Mouse (Mus musculus) right cerebral cortex, postnatal 36 days (tissue): ENCODE data around the gene Syngr1.

Experiments
- DNase-seq, 2 experiments: peaks; one replicate each; pipeline ENCODE4 v3.0.0; 2022; ENCODE audit warnings: low spot score in 2 of 2, mixed read lengths in 1 of 2

Gene Syngr1

GRCm38 (mm10) chr15:80070095-80070644 lies 21.0 kb upstream of the Syngr1 start:
- no peak for DNase-seq

DNA sequence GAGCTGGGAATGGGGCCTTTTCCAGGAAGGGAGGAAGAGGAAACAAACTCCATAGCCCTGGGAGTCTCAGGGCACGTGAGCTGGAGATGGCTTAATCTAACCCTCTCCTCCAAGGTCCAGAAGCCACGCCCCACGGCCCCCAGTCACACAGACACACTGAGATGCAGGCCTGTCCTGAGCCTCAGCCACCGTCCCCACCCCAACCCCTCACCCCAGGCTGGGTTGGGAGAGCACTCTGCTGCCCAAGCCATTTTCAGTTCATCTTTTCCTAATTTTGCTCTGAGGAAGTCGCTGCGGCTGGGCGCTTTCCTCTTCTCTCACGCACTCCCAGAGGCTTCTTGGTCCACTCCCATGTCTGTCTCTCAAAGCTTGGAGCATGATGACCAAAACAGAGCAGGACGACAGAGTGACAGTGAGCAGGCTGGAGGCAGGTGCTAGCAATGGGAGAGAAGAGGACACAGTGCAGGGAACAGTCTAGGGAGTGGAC lies 19.1 kb upstream of the Syngr1 start:
- DNase-seq = no peak

DNA sequence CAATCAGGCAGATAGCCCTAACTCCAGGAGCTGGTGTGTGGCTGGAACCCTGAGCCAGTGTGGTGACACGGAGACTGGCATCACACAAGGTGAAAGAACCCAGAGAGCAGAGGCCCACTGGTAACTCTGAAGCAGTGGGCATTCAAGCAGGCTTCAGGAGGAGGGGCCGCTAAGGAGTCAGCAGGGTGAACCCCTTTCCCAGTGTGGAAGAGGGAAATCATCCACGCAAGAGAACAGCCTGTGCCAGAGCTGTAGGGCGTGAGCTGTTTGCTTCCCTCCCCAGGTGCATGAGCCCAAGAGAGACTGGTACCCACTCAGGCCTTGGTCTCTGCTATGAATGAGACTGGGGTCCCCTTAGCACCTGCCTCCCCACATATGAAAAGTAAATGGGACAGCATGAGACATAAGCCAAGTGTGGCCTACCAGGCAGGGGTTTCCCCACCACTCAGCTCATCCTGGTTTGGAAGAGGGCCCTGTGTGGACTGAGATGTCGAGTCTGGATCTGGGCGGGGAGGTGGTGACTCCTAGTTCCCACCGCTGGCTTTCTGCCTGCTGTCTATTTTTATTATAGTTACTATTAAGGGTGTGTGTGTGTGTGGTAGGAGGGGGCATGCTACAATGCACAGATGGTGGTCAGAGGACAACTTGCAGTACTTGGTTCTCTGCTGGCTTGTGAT lies 18.4 kb upstream of the Syngr1 start:
- no peak for DNase-seq

GRCm38 (mm10) chr15:80073256-80073621 lies 17.9 kb upstream of the Syngr1 start:
- DNase-seq = no peak

DNA sequence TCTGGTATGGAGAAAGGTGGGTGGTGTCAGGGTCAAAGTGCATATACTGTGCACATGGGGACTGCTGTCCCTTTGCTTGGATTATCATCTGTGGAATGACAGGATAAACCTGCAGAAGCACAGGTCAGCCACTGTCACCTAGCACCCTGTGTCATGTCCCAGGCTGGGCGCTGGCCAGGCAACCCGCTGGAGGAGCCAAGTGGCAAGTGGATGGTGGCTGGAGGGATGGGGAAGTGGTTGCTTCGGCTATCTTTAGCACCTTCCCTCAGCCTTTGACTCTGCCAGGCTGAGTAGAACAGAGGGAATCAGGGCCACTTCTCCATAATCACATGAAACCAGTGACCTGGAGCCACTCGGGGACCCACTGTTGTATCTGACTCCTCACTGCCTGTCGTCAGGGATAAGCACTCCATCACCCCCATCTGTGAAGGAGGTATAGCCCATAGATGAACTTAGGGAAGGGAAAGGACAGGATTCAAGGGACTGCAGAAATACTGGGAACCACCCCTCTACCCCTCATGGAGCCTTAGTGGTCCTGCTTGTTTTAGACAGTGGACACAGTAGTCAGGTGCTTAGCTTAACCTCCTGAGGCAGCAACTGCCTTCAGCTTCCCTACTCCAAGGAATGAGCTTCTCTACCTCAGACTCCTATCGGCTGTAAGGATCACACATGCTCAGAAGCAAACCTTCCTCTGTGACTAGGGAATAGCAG lies 16.3 kb upstream of the Syngr1 start:
- no peak for DNase-seq

- no peak for DNase-seq
Observed at GRCm38 (mm10) chr15:80075374-80075694, 15.8 kb upstream of the Syngr1 start.

DNA sequence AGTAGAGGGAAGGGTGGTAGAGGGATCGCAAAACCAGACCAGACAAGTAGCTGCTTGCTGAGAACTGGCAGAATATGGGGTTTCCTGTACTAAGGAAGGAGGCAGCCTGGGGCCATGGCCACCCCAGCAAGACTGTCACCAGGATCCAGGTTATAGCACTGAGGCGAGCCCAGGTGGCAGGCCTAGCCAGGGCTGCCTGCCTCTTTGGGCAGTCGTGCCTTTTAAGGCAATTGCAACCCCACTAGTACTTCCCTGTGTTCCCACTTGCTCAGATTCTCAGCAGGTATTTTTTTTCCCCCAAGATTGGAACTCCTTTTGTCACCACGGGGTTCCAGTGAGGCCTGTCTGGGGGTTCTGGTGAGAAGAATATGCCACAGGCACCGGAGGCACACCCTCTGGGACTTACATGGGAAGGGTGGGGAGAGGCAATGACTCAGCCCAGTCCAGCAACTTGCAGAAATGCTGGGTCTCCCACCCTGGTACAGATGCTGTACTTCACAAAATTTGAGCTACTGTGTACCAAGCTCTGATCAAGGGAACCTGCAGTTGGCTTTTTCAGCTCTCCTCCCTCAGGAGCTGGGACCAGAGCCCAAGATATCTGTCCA lies 15.3 kb upstream of the Syngr1 start:
- DNase-seq = no peak

GRCm38 (mm10) chr15:80076338-80077136 lies 14.6 kb upstream of the Syngr1 start:
- DNase-seq = peak in 1 of 2 experiments; percentile 41

GRCm38 (mm10) chr15:80078058-80078814 lies 12.9 kb upstream of the Syngr1 start:
- no peak for DNase-seq

GRCm38 (mm10) chr15:80079129-80079668 lies 11.9 kb upstream of the Syngr1 start:
- no peak for DNase-seq

DNA sequence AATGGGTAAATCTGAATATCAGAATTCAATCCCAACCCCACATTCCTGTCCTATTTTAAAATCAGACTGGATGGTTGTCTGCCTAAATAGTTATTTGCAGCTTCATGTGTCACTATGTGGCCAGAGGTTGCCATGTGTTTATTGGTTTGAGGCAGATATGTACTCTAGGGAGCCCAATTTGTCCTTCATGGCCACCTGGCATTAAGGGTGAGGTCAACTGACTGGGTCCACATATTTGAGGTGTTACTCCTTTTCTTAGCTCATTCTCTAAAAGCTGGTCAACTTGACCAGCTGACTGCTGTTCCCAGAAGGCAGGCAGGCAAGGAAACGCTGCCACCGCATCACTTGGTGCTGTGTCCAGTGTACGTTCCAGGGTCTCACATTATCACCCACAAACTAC lies 11.2 kb upstream of the Syngr1 start:
- DNase-seq = no peak

DNA sequence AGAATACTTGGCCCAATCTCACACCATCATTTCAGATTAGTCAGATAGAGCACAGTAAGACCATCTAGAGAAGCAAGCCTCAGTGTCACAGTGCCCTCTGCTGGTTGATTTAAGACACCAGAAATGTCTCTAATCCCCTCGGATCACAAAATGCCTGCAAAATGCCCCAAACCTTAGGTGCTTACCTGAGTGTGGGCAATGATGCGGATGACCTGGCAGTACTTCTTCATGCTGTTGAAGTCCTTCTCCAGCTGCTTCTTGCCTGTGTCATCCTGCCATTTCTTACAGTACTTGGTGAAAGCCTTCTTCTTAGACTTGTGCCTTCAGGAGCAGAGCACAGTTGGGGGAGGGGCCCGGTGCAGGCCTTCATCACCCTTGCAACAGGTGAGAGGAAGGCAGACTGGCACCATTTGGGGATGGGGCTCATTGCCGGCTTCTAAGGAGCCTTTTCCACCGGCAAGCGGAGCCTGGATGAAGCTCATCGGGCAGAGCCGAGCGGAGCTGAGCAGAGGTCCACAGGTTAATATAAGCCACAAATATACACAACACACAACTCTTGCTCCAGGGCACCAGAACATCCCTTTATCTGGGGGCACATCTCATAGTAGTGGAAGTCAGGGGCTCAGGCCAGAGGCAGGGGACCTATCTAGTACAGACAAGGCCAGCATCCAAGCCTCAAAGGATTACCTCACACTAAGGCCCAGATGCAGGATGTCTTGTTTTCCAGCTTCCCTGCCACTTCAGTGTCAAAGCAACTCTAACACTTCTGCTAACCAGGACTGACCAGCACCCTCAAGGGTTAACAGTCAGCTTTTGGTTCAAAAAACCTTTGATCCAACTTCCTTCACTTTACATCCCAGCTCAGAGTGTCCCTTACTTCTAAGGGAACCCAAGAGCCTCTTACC lies 10.2 kb upstream of the Syngr1 start:
- DNase-seq = no peak

GRCm38 (mm10) chr15:80081801-80082546 lies 9.2 kb upstream of the Syngr1 start:
- no peak for DNase-seq

GRCm38 (mm10) chr15:80082661-80083275 lies 8.4 kb upstream of the Syngr1 start:
- no peak for DNase-seq

GRCm38 (mm10) chr15:80083276-80083731 lies 7.8 kb upstream of the Syngr1 start:
- peak; percentile 96 to 97 for DNase-seq

DNA sequence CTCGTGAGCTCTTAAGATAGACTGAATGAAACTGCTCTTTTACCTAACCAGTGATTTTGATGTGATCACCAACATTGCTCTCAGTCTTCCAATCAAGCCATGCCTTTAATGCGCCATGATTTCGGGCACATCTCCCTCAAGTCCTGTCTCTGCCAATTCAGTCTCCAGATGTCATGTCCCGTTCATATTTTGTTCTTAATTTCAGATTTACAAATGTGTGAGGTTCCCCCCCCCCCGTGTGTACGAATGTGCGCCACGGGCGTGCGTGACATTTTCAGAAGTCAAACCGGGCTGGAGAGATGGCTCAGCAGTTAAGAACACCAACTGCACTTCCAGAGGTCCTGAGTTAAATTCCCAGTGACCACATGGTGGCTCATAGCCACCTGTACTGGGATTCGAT lies 7.4 kb upstream of the Syngr1 start:
- DNase-seq = no peak

GRCm38 (mm10) chr15:80087406-80088012 lies 3.6 kb upstream of the Syngr1 start:
- DNase-seq = no peak

DNA sequence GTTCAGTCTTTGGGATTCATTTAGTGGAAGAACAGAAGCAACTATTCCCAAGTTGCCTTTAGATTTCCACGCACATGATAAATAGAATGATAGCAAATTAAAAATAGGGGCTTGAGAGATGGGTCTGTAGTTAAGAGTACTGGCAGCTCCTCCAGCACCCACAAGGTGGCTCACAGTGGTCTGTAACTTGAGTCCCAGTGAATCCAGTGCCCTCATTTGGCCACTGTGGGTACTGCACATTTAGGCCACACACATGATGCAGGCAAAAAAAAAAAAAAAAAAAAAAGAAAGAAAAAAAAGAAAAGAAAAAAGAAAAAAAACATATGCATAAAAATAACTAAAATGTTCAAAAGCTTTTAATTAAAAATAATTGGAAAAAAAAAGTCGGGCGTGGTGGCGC lies 2.5 kb upstream of the Syngr1 start:
- peak; percentile 91 for DNase-seq
